Mouse (Mus musculus): ENCODE results near the gene Gm45521. TPM values are rescaled to one million over a fixed set of nuclear protein-coding genes. Genes with fewer than 3 reads are reported as not detected.
A peak's percentile ranks its signal among the peaks of the same experiment; 100 is the strongest.

Gene Gm45521
- total RNA-seq, 2 experiments from 2014 or later = not detected

DNA sequence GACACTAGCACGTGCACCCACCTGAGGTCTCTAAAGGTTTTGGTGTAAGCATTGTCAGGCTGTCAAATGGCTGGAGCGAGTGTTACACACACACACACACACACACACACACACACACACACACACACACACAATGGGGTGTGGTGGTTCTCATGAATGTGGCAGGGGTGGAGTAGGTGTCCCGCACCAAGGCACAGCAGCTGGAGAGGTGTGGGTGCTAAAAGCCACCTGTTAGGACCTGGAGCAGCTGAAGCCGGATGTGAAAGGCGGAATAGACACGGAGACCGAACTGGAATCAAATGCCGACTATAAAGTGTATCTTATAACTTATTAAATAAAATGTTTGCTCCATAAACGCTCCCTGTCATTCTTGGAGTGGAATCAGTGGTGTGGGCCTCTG is 5.9 kb upstream of the Gm45521 start:
- intact Hi-C loops (cut with DNase I) = no loop called here
- DNase-seq = no peak

DNA sequence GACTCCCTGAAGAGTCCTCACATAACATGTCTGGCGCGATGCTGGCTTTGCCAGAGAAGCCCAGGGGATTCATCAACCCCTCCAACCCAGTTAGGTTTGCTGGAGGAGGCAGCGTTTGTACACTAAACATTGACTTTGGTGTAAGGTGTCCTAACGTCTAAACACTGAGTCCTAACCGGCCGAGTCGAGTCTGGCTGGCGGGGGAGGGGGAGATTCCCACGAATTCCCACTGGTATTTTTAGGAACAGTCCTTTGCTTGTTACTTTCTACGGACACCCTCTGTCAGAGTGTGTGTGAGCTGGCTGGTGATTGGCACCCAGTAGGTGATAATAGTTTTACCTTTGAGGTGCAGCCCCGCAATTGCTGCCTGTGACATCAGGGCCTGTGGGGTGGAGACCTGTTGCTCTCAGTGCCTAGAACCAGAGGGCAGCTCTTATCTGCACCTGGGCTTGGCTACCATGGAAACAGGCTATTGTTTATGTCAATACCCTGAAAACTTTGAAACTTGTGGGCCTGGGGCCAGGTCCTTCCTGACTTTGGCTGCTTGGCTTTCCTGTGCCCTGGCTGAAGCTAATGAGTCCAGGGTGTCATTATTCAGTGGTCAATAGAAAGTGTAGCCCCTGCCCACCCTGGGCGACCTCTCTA is 4.4 kb upstream of the Gm45521 start:
- no peak for DNase-seq
- intact Hi-C loops (cut with DNase I) = no loop called here

DNA sequence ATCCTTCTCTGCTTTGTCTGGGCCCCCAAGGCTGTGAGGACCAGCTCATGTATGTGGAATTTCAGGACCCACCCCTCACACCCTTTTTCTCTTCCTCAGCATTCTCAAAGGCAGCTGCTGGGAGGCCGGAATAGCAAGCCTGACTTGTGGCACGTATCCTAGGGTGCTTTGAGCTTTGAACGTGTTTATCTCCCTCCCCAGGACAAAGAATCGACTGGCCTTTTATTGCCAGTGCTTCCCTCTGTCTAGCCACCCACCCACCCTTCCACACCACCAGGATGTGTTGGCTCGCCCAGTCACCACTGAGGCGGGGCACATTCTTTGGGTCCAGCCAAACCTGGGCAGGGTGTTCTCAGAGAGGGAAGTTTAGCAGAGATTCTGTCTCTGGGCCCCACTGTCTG is 3.0 kb upstream of the Gm45521 start:
- intact Hi-C loops (cut with DNase I) = no loop called here
- no peak for DNase-seq

DNA sequence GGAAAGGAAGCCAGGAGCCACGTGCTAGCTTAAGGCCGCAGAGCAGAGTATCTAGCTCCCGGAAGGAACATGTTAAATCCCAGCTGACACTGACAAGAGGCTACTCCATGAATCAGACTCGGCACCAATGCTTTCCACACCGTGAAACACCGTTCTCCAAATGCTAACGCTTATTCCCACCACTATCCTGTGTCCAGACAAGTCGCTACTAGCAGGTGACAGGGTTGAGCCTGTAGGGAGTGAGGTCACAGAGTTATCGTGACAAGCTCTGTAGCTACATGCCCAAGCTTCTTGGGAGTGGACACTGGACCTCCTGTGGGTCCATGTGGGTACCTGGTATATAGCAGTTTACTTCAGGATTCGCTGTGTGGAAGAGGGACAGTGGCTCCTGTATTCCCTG is 661 bp upstream of the Gm45521 start:
- no peak for DNase-seq
- intact Hi-C loops (cut with DNase I) = no loop called here

DNA sequence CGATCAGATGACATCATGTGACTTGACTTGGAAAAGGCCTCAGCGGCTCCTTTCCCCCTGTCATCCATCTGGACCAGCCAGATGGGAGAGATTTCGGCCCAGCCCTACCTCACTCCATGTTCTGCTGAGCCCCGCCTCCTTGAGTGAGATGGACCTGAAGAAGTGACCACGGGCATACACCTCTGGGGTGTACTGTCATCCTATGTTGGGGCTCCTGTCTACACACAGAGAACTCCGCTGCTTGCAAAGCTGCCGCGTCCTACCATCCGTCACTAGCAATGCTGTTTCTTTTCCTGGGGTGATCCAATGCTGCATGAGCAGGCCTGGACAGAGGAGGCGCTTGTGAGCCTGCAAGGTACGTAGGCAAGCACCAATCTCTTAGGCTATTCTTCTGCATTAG is 3.5 kb downstream of the Gm45521 start:
- intact Hi-C loops (cut with DNase I) = loop anchor here (10.0 kb wide), 1 partner anchor 384 kb away; no protein-coding TSS in a partner anchor
- DNase-seq = peak; percentile 49

DNA sequence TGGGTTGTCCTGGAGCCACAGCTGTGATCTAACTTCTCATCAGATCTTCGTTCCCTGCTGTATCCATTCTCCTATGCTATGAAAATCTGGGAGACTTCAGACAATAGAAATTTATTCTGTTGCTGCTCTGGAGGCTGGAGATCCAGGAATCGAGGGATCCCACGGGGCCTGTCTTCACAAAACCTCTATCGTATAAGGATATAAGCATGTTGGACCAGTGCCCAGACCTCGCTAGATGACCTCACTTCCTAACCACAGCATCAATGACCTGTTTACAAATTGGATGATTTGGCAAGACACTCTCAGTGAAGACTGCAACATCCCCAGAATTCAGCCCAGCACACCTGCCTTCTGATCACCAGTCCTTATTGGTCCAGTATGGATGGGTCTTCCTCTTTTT is 4.6 kb downstream of the Gm45521 start:
- DNase-seq = no peak
- intact Hi-C loops (cut with DNase I) = loop anchor here (10.0 kb wide), 1 partner anchor 383 kb away; no protein-coding TSS in a partner anchor

DNA sequence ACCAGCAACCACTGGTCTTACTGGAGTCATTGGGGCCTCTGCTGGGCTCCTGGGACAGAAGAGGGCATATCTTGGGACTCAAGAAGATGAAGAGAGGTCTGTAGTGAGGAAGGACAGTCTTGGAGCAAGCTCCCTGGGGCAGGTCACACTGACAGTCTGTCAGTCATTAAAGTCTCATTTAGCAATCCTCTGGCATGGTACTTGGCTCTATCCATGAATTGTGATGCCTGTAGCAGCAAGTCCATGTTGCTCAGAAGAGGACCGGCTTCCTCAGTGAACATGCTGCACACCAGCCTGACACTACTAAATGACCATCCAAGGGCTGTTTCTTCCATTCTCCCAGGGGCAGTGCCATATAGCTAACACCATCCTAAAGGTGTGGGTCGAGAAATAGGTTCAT is 5.5 kb downstream of the Gm45521 start:
- DNase-seq = no peak

DNA sequence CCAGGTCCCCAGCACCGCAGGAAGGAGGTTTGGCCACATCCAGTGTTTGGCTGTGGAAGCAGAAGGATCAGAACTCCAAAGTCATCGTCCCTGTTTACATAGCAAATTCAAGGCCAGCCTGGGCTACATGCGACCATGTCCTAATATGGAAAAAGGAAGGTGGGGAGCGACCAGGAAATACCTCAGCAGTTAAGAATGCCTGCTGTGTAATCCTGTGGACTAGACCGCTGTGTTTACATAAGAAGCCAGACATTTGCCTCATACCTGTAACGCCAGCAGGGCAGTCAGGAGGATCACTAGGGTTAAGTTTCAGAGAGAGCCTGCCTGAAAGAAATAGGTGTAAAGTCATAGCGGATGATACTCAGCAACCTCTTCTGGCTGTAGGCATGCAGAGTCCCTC is 6.1 kb downstream of the Gm45521 start:
- intact Hi-C loops (cut with DNase I) = loop anchor here (10.0 kb wide), 1 partner anchor 382 kb away; no protein-coding TSS in a partner anchor
- no peak for DNase-seq

More for the DNA sequence above, 5.5 kb downstream of the Gm45521 start:
- intact Hi-C loops (cut with DNase I) = loop anchor here (10.0 kb wide), 1 partner anchor 382 kb away; no protein-coding TSS in a partner anchor

DNA sequence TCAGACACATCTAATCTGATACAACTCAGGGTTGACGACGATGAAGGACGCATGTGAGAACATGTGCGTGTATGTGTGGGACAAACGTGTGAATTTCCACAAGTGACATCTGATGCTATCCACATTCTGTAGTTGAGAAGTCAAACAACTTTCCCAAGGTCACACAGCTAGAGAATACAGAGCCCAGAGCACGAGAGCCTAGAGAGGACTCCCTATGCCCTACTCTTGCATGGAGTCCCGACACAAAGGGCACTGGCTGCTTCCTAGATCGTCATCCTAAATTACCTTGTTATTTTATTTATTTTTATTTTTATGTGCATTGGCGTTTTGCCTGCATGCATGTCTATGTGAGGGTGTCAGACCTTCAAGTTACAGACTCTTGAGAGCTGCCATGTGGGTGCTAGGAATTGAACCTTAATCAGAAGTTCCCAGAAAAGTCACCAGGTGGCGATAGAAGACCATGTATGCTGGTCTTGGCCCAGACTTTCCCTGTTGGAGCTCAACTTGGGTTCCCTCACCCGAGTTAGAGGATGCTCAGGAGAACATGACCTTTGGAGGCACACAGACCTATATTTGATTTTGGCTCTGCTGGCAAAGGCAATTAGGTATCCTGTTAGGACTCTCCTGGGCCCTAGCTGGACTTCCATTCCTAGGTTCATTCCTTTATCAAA is 7.3 kb downstream of the Gm45521 start:
- intact Hi-C loops (cut with DNase I) = loop anchor here (2.0 to 10.0 kb wide), 2 partner anchors 80 to 380 kb away; no protein-coding TSS in a partner anchor
- peak; percentile 58 for DNase-seq

DNA sequence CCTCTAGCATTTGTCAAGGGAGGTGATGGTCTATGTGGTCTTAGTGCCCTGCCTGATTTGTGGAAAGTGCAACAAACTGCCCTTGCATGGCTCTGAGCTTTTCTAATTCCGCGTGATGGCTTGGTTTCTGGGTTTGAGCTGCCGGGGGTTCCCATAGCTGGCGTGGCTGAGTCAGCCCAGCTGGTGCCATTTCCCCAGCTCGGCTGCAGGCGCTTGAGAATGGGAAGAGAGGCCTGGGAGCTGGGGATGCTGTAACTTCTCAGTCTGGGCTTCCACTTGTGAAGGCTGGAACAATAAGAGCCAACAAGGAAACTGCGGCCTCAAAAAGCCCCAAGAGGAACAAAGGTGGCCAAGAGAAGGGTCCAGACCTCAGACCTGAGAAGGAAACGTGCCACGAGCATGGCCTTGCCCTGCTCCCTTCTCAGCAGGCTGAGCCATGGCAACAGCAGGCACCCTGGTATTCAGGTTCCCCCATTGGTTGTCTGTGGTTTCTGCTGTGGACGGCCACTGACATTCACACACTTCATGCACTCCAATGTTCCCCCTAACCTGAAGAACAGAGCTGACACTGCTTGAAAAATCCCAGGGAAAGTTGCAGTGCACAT is 14.9 kb downstream of the Gm45521 start:
- DNase-seq = no peak
- intact Hi-C loops (cut with DNase I) = no loop called here

DNA sequence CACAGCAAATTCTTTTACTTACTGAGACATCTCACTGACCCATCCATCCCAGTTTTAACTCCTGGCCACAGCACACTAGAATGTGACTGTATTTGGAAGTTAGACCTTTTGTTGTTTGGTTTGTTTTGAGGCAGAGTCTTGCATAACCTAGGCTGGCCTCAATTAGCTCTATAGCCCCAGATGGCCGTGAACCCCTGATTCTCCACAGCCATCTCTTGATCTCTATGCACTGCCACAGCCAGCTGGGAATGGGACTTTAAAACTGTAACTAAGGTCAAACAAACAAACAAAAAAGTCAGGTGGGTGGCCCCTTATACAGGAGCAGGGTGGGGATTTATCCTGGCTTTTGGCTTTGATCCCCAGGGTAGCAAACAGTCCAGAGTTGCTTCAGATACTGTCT is 17.6 kb downstream of the Gm45521 start:
- intact Hi-C loops (cut with DNase I) = no loop called here
- no peak for DNase-seq

DNA sequence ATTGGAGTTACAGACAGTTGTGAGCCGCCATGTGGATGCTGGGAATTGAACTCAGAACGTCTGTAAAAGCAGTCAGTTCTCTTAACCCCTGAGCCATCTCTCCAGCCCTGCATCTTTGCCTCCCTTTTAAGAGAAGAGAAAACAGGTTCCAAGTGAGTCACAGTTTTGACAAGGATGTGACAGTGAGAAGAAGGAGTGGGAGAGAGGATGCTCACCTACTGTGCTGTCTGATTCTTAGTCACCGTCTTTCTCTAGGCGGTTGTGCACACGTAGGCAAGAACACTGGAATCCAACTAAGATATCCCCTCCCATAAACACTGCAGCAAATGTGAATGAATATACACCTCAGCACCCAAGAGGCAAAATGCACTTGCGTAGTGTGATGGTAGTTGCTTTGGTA is 18.1 kb downstream of the Gm45521 start:
- DNase-seq = no peak

DNA sequence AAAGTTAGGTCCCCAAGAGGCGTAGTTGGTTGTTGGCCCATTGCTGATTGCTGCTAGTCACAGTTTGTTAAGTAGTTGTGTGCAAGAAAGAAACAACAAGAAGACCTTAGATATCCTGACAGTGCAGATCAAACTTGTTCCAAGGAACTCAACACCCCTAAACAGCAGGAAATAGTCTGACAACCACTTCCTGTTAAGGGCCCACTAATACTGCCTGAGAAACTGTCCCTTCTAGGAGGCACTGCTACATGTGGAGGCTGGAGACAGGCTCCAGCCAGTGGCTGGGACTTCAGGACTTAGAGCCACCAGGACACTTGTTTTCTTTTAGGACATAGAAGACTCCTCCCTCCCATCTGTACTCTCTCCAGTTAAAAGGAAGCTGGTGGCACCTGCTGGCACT is 20.4 kb downstream of the Gm45521 start:
- DNase-seq = no peak
- intact Hi-C loops (cut with DNase I) = no loop called here

More for the DNA sequence above, 18.1 kb downstream of the Gm45521 start:
- intact Hi-C loops (cut with DNase I) = no loop called here

DNA sequence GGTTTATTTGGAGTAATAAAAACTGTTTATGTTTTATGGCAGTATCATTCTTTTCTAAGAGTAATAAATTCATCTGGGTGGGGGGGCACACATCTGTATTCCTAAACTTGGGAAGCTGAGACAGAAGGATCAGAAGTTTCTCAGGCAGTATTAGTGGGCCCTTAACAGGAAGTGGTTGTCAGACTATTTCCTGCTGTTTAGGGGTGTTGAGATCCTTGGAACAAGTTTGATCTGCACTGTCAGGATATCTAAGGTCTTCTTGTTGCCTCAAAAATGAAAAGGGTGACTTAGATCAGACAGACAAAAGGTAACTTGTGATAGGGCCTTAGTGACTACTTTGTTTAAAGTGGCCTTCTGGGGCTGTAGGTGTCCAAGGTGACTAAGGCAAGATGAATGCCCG is 21.1 kb downstream of the Gm45521 start:
- intact Hi-C loops (cut with DNase I) = no loop called here
- DNase-seq = no peak

DNA sequence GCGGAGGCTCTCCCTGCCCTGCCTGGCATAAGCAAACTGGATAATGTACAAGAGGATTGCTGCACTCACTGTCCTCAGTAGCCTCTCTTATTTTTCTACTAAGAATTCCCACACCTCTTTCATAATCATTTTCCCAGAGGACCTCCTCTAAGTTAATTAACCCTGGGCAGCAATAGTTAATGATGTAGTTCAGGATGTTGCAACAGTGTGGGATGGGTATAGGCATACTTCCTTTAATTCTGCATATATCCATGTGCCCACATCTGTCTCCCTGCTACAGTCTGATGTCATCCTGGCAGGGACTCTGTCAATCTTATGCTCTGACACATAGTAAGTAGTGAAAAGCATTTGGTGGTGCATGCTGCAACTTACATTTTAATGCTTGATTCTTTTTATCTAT is 24.1 kb downstream of the Gm45521 start:
- intact Hi-C loops (cut with DNase I) = no loop called here
- DNase-seq = no peak

DNA sequence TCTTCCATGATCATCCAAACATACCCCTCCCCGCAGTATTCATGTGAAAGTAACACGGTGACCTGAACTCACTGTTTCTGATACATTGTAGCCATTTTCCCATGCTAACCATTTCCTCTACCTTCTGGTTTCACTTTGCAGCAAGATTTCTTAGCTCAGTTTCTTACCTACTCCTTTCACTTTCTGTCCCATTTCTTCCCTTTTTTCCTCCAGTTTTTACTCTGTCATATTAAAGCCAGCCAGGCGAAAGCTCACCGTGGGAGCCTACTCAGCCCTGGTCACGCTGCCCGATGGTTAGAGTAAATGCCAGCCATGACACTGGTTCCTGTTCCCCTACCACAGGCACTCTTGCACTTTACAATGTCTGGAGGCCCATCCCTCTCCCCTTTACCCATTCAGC is 29.8 kb downstream of the Gm45521 start:
- DNase-seq = no peak
- intact Hi-C loops (cut with DNase I) = no loop called here

DNA sequence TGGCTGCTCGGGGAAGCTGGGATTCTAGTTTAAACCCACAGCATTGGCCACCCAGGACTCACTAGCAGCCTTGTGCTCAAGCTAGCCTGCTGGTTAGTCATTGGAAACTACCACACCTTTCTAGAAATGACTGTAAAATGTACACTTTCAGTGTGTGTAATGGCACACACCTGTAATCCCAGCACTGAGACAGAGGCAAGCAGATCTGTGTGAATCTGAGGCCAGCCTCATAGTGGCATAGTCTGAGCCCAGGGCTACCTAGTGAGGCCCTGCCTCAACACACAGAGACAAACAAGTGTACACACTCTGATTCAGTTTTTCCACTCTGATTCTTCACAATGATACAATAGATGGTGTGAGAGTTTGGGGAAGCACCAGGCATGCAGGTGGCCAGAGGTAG is 32.3 kb downstream of the Gm45521 start:
- intact Hi-C loops (cut with DNase I) = no loop called here
- no peak for DNase-seq

DNA sequence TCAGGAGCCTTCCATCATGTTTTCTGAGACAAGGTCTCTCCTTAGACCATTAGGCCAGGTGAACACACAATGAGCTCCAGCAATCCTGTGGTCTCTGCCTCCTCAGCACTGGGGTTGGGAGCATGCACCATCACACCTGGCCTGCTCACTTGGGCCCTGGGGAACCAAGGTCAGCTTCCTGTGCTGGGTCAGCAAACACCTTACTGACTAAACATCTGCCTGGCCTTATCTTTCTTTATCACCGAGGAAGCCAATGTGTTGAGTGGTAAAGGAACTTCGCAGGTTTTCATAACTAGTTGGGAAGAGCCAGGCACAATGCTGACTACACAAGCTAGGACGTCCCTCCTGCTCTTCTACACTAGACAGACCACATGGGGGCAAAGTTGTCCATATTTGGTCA is 32.9 kb downstream of the Gm45521 start:
- intact Hi-C loops (cut with DNase I) = no loop called here
- no peak for DNase-seq

DNA sequence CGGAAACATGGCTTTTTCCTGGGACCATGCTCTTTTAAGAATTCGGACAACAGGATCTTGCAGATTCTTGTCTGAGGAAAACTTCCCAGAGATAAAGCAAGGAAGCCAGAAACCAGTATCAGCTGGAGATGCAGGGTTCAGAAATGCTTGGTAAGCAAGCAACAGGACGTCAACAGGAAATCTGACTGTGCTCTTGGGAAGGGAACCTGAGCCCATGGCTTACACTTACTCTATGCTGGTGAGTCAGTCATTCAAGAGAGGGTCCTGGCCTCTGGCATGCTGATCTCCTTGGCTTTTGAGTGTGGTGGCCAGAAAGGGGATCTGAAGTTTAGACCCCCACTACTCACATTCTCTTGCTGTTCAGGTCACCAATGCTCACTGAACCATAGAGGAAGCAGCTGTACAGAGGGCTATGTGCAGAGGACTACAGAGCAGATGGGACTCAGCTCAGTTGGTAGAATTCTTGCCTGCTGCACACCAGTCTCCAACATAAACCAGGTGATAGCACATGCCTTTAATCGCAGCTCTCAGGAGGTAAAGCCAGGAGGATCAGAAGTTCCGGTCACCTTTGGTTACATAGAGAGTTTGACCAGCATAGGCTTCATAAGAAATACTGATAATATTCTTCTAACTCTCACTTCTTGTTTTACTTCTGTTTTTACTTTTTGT is 34.2 kb downstream of the Gm45521 start:
- no peak for DNase-seq

DNA sequence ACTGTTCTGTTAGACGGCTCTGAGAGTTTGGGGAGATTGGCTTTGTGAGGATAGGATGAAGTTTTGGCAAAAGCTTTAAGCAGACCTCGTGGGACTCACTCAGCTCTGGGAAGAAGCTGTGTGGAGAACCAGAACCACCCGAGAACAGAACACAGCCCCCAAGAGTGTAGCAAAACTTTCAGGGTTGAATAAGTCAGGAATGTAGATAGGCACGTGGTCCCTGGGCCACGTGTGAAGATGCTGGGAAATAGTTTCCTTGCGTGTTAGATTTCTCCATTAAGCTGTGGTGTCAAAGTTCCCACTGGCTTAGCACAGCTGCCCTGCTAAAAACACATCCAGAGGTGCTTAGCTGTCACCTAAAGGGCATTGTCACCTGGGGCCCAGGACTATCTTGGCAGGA is 35.1 kb downstream of the Gm45521 start:
- no peak for DNase-seq
- intact Hi-C loops (cut with DNase I) = no loop called here

More for the DNA sequence above, 34.2 kb downstream of the Gm45521 start:
- intact Hi-C loops (cut with DNase I) = no loop called here

DNA sequence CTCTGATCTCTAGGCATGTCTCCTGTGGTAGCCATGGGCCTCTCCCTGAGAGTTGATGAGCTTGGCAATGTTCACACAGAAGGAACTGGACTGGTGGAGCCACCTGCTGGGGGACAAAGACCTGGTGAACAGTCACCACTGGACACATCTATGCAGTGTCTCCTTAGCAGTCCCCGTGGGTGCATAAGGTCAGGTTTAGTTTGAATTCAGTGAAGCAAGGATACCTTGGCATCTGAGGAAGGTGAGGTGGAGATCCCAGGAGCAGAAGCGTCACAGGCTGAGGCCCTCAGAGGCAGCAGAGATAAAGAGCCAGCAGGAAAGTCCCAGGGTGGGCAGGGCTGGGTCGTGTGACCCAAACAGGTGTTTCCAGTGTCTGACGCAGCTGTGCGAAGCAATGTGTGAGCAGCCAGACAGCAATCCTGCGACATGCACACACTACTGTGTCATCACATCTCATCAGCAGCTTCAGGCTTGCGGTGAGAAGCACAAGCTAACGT is 37.2 kb downstream of the Gm45521 start, which contains the start of gene Dnase1l3:
TSS of gene Dnase1l3 (minus strand) at position 303 of the 497 bp plus-strand sequence.
- DNase-seq = peak; percentile 25
- intact Hi-C loops (cut with DNase I) = no loop called here
